Mouse (Mus musculus) bone marrow macrophage, adult 2 months (primary cell): Measurements from ENCODE around the gene Haus7.

Source experiments
- CTCF ChIP-seq: IDR thresholded peaks from 2 replicates; pipeline ENCODE4 v1.5.1; 2012; ENCODE audit warnings: low read depth, mild to moderate bottlenecking, low read length, moderate library complexity
- POLR2A ChIP-seq: IDR thresholded peaks from 2 replicates; pipeline ENCODE4 v1.6.1; 2012; ENCODE audit warnings: mild to moderate bottlenecking, low read depth, low read length, borderline replicate concordance

DNA sequence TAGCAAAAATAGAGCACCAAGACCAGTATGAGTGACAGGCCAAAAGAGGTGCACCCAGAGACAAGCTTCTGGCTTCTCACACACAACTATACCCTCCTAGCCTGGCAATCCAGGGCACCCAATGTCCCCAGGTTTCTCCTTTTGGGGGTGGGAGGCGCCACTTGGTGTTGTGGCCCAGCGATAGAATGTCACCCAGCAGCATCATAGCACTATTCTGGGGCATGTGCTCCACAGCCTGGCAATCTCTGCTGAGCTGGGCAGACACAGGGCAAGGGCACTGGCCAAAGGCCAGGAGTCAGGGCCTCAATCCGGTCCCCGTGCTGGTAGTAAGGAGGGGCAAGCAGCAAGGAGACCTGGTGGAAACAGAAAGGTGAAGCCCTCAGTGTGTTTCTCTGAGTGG is 37.9 kb upstream of the Haus7 start:
- no peak for TF ChIP-seq CTCF
- no peak for TF ChIP-seq POLR2A
